Mouse (Mus musculus) CH12.LX (cell line): ENCODE measurements at regions not wholly inside any gene's neighbourhood (a gene's known extent, or its start where the extent isn't known, plus 50 kb on each side); places are given as distances from the start of the nearest gene placed in this dataset.

Experiments
- DNase-seq: peaks from one replicate; pipeline ENCODE4 v3.0.0-alpha.2; 2013; ENCODE audit errors: extremely low read depth
- H3K27ac ChIP-seq: 2 replicates; pipeline ENCODE4 v1.5.1; 2012; ENCODE audit warnings: low read depth, mild to moderate bottlenecking, control low read depth, moderate library complexity; ENCODE audit not compliant: insufficient read depth
- H3K27me3 ChIP-seq: replicated peaks from 2 replicates; pipeline ENCODE3; 2012; ENCODE audit warnings: inconsistent platforms
- H3K36me3 ChIP-seq, 2 experiments: replicated peaks in 1 of 2; 2 replicates each; pipeline versions ENCODE3 to v1.6.1; 2012; ENCODE audit warnings: inconsistent platforms in 1 of 2, low read length in 1 of 2, mild to moderate bottlenecking in 1 of 2, mixed read lengths in 1 of 2, moderate library complexity in 1 of 2; ENCODE audit not compliant: control insufficient read depth in 1 of 2, insufficient read depth in 1 of 2
- H3K4me1 ChIP-seq, 2 experiments: 2 replicates each; pipeline ENCODE4 v1.6.1; 2012; ENCODE audit warnings: inconsistent platforms in 1 of 2, moderate library complexity in 1 of 2; ENCODE audit not compliant: insufficient read depth in 2 of 2, control insufficient read depth in 1 of 2
- H3K4me2 ChIP-seq: 2 replicates; pipeline ENCODE4 v1.6.1; 2012; ENCODE audit warnings: low read depth, mild to moderate bottlenecking, control low read depth; ENCODE audit not compliant: poor library complexity, insufficient read depth, severe bottlenecking
- H3K4me3 ChIP-seq, 3 experiments: fragments of 150-350 bp in 1 of 3; sonication (generic) in 1 of 3; replicated peaks in 1 of 3; 2 replicates each; pipeline versions ENCODE3 to v1.5.1; 2011 to 2012; ENCODE audit warnings: low read depth in 2 of 3, low read length in 2 of 3, mild to moderate bottlenecking in 2 of 3, moderate library complexity in 2 of 3, control low read depth in 1 of 3, improper control_type of control experiment in 1 of 3, inconsistent platforms in 1 of 3, mixed read lengths in 1 of 3; ENCODE audit not compliant: poor library complexity in 1 of 3
- H3K79me2 ChIP-seq: replicated peaks from 2 replicates; pipeline ENCODE4 v1.6.1; 2012; ENCODE audit warnings: mild to moderate bottlenecking, moderate library complexity; ENCODE audit not compliant: control insufficient read depth, poor library complexity, insufficient read depth, severe bottlenecking; ENCODE audit errors: extremely low read depth
- H3K9ac ChIP-seq: 2 replicates; pipeline ENCODE4 v1.6.1; 2012; ENCODE audit warnings: low read depth, mild to moderate bottlenecking, control low read depth, moderate library complexity; ENCODE audit not compliant: insufficient read depth
- H3K9me3 ChIP-seq: replicated peaks from 2 replicates; pipeline ENCODE3; 2012; ENCODE audit warnings: low read length, inconsistent platforms, mixed read lengths
- BHLHE40 ChIP-seq: IDR thresholded peaks from 2 replicates; pipeline ENCODE4 v1.6.1; 2011; ENCODE audit warnings: mild to moderate bottlenecking, low read depth, low read length, improper control_type of control experiment
- CTCF ChIP-seq, 2 experiments: IDR thresholded peaks in 1 of 2; conservative IDR thresholded peaks in 1 of 2; 2 replicates each; pipeline ENCODE4 v1.5.1; 2011 to 2012; ENCODE audit warnings: low read depth in 2 of 2, low read length in 2 of 2, improper control_type of control experiment in 1 of 2, inconsistent platforms in 1 of 2, mild to moderate bottlenecking in 1 of 2, moderate library complexity in 1 of 2
- E2F4 ChIP-seq: IDR thresholded peaks from 2 replicates; pipeline ENCODE4 v1.6.1; 2011; ENCODE audit warnings: low read depth, low read length, improper control_type of control experiment; ENCODE audit not compliant: insufficient replicate concordance
- ELF1 ChIP-seq: IDR thresholded peaks from 2 replicates; pipeline ENCODE4 v1.6.1; 2014; ENCODE audit warnings: low read depth, mild to moderate bottlenecking, inconsistent platforms, low read length, improper control_type of control experiment
- EP300 ChIP-seq: IDR thresholded peaks from 2 replicates; pipeline ENCODE4 v1.6.1; 2011; ENCODE audit warnings: low read length, improper control_type of control experiment
- IRF4 ChIP-seq: IDR thresholded peaks from 2 replicates; pipeline ENCODE4 v1.6.1; 2014; ENCODE audit warnings: low read depth, mild to moderate bottlenecking, inconsistent platforms, low read length, improper control_type of control experiment
- KAT2A ChIP-seq: IDR thresholded peaks from 2 replicates; pipeline ENCODE4 v1.6.1; 2012; ENCODE audit warnings: low read length, improper control_type of control experiment, inconsistent platforms; ENCODE audit not compliant: insufficient replicate concordance
- MAX ChIP-seq: IDR thresholded peaks from 2 replicates; pipeline ENCODE4 v1.6.1; 2011; ENCODE audit warnings: low read length, improper control_type of control experiment
- MEF2A ChIP-seq: IDR thresholded peaks from 2 replicates; pipeline ENCODE4 v1.6.1; 2014; ENCODE audit warnings: low read depth, mild to moderate bottlenecking, inconsistent platforms, low read length, improper control_type of control experiment, borderline replicate concordance
- MYC ChIP-seq: IDR thresholded peaks from 2 replicates; pipeline ENCODE4 v1.6.1; 2011; ENCODE audit warnings: low read depth, mild to moderate bottlenecking, improper control_type of control experiment, low read length
- NRF1 ChIP-seq: IDR thresholded peaks from 2 replicates; pipeline ENCODE4 v1.6.1; 2014; ENCODE audit warnings: low read depth, mild to moderate bottlenecking, inconsistent platforms, low read length, improper control_type of control experiment, moderate library complexity
- PAX5 ChIP-seq: IDR thresholded peaks from 2 replicates; pipeline ENCODE4 v1.6.1; 2012; ENCODE audit warnings: low read length, inconsistent platforms, mixed read lengths
- POLR2A ChIP-seq: IDR thresholded peaks from 2 replicates; pipeline ENCODE4 v1.6.1; 2011; ENCODE audit warnings: low read depth, mild to moderate bottlenecking, improper control_type of control experiment, low read length
- POLR2AphosphoS2 ChIP-seq: IDR thresholded peaks from 2 replicates; pipeline ENCODE4 v1.6.1; 2011; ENCODE audit warnings: low read depth, low read length, improper control_type of control experiment
- SIN3A ChIP-seq: IDR thresholded peaks from 2 replicates; pipeline ENCODE4 v1.6.1; 2012; ENCODE audit warnings: low read length, improper control_type of control experiment, inconsistent platforms
- SMC3 ChIP-seq: IDR thresholded peaks from 2 replicates; pipeline ENCODE4 v1.6.1; 2011; ENCODE audit warnings: low read depth, low read length, improper control_type of control experiment
- UBTF ChIP-seq: IDR thresholded peaks from 2 replicates; pipeline ENCODE4 v1.6.1; 2012; ENCODE audit warnings: low read depth, mild to moderate bottlenecking, inconsistent platforms, low read length, improper control_type of control experiment, moderate library complexity
- USF2 ChIP-seq: conservative IDR thresholded peaks from 2 replicates; pipeline ENCODE4 v1.6.1; 2011; ENCODE audit warnings: low read depth, low read length, improper control_type of control experiment
- ZC3H11A ChIP-seq: IDR thresholded peaks from 2 replicates; pipeline ENCODE4 v1.6.1; 2012; ENCODE audit warnings: low read depth, mild to moderate bottlenecking, inconsistent platforms, low read length, improper control_type of control experiment
- ZKSCAN1 ChIP-seq: IDR thresholded peaks from 2 replicates; pipeline ENCODE4 v1.6.1; 2012; ENCODE audit warnings: low read depth, inconsistent platforms, low read length, improper control_type of control experiment, borderline replicate concordance
- dilution Hi-C: fragments of 300-500 bp; cut with MboI; formaldehyde crosslinking; loops from 2 replicates; pipeline ENCODE4 v1.14.3; 2020; ENCODE audit warnings: low sequenced_read_pairs; ENCODE audit not compliant: extremely low pct_unique_long_range_greater_than_20kb, extremely low pct_ligation_motif_present
- in situ Hi-C: fragments of 300-500 bp; cut with MboI; formaldehyde crosslinking; loops from 3 replicates; pipeline ENCODE4 v1.14.3; 2019; ENCODE audit warnings: low sequenced_read_pairs, low pct_ligation_motif_present, low pct_unique_long_range_greater_than_20kb, mixed read lengths

GRCm38 (mm10) chr3:60811924-60812323 lies 190.7 kb upstream of the P2ry1 start:
- DNase-seq, result peak; percentile 11
- H3K4me3 ChIP-seq, result no peak overlapping the region
- dilution Hi-C loops, result no loop called here

DNA sequence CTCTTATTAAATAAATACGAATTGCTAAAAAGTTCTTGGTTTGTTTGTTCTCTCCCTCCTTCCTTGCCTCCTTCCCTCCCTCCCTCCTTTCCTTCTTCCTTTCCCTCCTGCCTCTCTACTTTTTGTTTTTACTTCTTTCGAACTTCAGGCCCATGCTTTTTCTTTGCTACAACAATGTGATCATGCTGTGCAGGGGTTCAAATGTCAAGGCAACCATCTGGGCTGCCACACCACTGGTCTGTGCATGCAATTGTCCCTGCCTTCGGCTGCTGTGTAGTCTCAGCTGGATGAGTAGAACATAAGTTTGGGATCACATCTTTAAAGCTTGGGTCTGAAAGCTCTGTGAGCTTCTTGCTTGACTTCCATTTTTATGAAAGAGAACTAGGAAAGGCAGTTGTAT lies 189.1 kb upstream of the P2ry1 start:
- H3K9ac ChIP-seq, result no peak overlapping the region
- no peak overlapping the region for H3K27ac ChIP-seq
- H3K4me1 ChIP-seq, result peaks cover 0 to 8% of the 10 kb centered on the region in 2 experiments; a peak in 1 of 4 replicates
- H3K4me3 ChIP-seq, result no peak overlapping the region
- TF ChIP-seq SIN3A (no peak), MEF2A (no peak), MAX (no peak), SMC3 (no peak), IRF4 (no peak), UBTF (no peak), POLR2AphosphoS2 (no peak), PAX5 (no peak), EP300 (no peak), KAT2A (no peak), ELF1 (no peak), POLR2A (no peak), E2F4 (no peak), ZC3H11A (no peak), CTCF (conservative IDR thresholded peaks at IDR 0.05 in 1 of 2, IDR thresholded peaks at IDR 0.05 in 1 of 2; ENCODE audit: low read depth in 2 of 2, low read length in 2 of 2) (no peak)
- TF ChIP-seq, all 38 proteins: peak for 0
- dilution Hi-C loops (no loop called here), in situ Hi-C loops (no loop called here)
- Histone ChIP-seq H3K79me2 (no peaks in the 10 kb centered on the region), H3K27me3 (no peaks in the 10 kb centered on the region), H3K9me3 (no peaks in the 10 kb centered on the region), H3K36me3 (no peaks in the 10 kb centered on the region), H3K4me2 (no peak overlapping the region)
- no peak for DNase-seq

More at GRCm38 (mm10) chr3:60811924-60812323, 190.7 kb upstream of the P2ry1 start:
- H3K27me3 ChIP-seq, result no peaks in the 10 kb centered on the region
- peak; percentile 72 for TF ChIP-seq BHLHE40
- no peak for TF ChIP-seq ELF1
- no peak for TF ChIP-seq ZKSCAN1
- TF ChIP-seq MYC, result no peak
- TF ChIP-seq NRF1, result no peak
- TF ChIP-seq USF2, result no peak
- no peaks in the 10 kb centered on the region for H3K79me2 ChIP-seq
- H3K9ac ChIP-seq, result no peak overlapping the region
- H3K4me1 ChIP-seq, result peaks cover 0 to 8% of the 10 kb centered on the region in 2 experiments; a peak in 1 of 4 replicates
- H3K36me3 ChIP-seq, result no peaks in the 10 kb centered on the region
- in situ Hi-C loops, result no loop called here
- no peak overlapping the region for H3K27ac ChIP-seq
- no peaks in the 10 kb centered on the region for H3K9me3 ChIP-seq
- H3K4me2 ChIP-seq, result no peak overlapping the region
